Mouse (Mus musculus) midbrain, postnatal 0 days (tissue): ENCODE measurements around the gene Tbcel. TPM values are rescaled to one million over a fixed set of nuclear protein-coding genes. Genes with fewer than 3 reads are reported as not detected.

Experiments used
- ATAC-seq: fragments of 200-750 bp; cut with Nextera tagmentation; 2 replicates; pipeline ENCODE4 v1.8.0; 2017; ENCODE audit warnings: moderate number of reproducible peaks, mild to moderate bottlenecking, moderate TSS enrichment, moderate library complexity; ENCODE audit not compliant: low FRiP score
- DNase-seq: peaks from one replicate; pipeline ENCODE4 v3.0.0-alpha.2; 2015; ENCODE audit warnings: low spot score
- H3K27ac ChIP-seq: fragments of 300-500 bp; sonication (generic); 2 replicates; pipeline ENCODE4 v1.5.1; 2014; ENCODE audit warnings: low read depth, mild to moderate bottlenecking, low read length, mixed read lengths
- H3K27me3 ChIP-seq: fragments of 300-500 bp; sonication (generic); 2 replicates; pipeline ENCODE4 v1.6.1; 2014; ENCODE audit warnings: low read length, control low read depth, mixed read lengths; ENCODE audit not compliant: insufficient read depth
- H3K36me3 ChIP-seq: fragments of 300-500 bp; sonication (generic); 2 replicates; pipeline ENCODE4 v1.6.1; 2014; ENCODE audit warnings: low read length, control low read depth, mixed read lengths; ENCODE audit not compliant: insufficient read depth
- H3K4me1 ChIP-seq: fragments of 300-500 bp; sonication (generic); 2 replicates; pipeline ENCODE4 v1.6.1; 2014; ENCODE audit warnings: mild to moderate bottlenecking, control low read depth, antibody characterized with exemption, low read length, mixed read lengths; ENCODE audit not compliant: insufficient read depth
- H3K4me2 ChIP-seq: fragments of 300-500 bp; sonication (generic); 2 replicates; pipeline ENCODE4 v1.6.1; 2014; ENCODE audit warnings: low read depth, mild to moderate bottlenecking, low read length, mixed read lengths; ENCODE audit not compliant: poor library complexity, severe bottlenecking
- H3K4me3 ChIP-seq: fragments of 300-500 bp; sonication (generic); 2 replicates; pipeline ENCODE4 v1.5.1; 2014; ENCODE audit warnings: low read depth, mild to moderate bottlenecking, low read length, moderate library complexity
- H3K9ac ChIP-seq: fragments of 300-500 bp; sonication (generic); replicated peaks from 2 replicates; pipeline ENCODE4 v1.6.1; 2014; ENCODE audit warnings: mild to moderate bottlenecking, low read length, moderate library complexity, mixed read lengths; ENCODE audit not compliant: poor library complexity, severe bottlenecking
- H3K9me3 ChIP-seq: fragments of 300-500 bp; sonication (generic); 2 replicates; pipeline ENCODE4 v1.6.1; 2016; ENCODE audit warnings: low read length, control low read depth
- CTCF ChIP-seq: IDR thresholded peaks from 2 replicates; pipeline ENCODE4 v1.5.1; 2016; ENCODE audit warnings: antibody characterized with exemption, mild to moderate bottlenecking
- WGBS: fragments of 180-500 bp; shearing (Covaris S2); extraction: QIAGEN DNeasy Blood & Tissue Kit; methylation state at CpG from one replicate; pipeline ENCODE4 v1.1.7; 2014; 5-methylcytosine and 5-hydroxymethylcytosine counted together
- microRNA-seq: library from miRNA; unstranded; fragments of <30 nt; microRNA quantifications from one replicate; pipeline ENCODE4, GENCODE M21; 2016; ENCODE audit warnings: borderline number of aligned reads
- polyA plus RNA-seq: library from polyadenylated mRNA; unstranded; fragments of >200 nt; fragmentation: Nextera tagmentation; extraction: Ambion mirVana; gene quantifications from 2 replicates; pipeline ENCODE4 v1.2.1, GENCODE M21; 2015
- total RNA-seq: library from RNA; depleted of rRNA; stranded (reverse); fragments of >200 nt; gene quantifications from 2 replicates; pipeline ENCODE4 v1.2.3, GENCODE M21; 2014; rRNA removed

Gene Tbcel
- total and polyA plus RNA-seq, 2 experiments from 2014 or later, result 3.0 to 17.2 TPM

DNA sequence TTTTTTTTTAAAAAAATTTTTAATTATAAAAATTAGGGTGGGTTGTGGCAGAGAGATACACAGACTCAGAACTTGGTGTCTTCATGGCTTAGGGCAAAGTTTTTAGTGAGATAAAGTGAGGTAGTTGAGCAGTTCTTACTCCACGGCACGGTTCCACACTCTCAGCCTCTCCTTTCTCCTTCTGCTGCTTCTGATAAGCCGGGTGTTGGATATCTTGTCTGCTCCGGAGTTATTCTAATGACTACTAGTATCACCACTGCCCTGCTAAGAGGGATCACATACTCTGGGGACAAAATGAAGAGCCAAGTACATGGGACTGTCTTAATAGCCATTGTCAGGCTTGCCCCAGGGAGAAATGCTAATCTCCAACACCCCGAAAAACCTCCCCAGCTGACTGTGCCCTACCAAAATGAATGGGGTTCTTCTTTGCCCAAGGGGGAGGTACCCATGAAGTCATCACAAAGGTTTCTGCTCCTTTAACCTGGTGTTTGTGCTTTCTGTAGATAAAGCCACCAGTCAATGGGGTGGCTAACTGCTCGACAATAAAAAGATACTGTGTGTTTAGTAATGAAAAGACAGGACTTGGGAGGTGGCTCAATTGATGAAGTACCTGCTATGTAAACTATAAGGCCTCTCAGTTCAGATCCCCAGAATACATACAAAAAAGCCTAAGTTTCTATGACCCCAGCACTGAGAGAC is 135.8 kb downstream of the Tbcel start:
- H3K27ac ChIP-seq, result no peak overlapping the region
- no peak for ATAC-seq
- no peaks in the 10 kb centered on the region for H3K36me3 ChIP-seq
- DNase-seq, result no peak
- no peaks in the 10 kb centered on the region for H3K4me1 ChIP-seq
- no peaks in the 10 kb centered on the region for H3K27me3 ChIP-seq
- no peak overlapping the region for H3K4me2 ChIP-seq
- TF ChIP-seq CTCF, result no peak
- H3K4me3 ChIP-seq, result no peak overlapping the region
- 77% methylated on average over 6 of the region's 6 CpGs for WGBS
- no peaks in the 10 kb centered on the region for H3K9me3 ChIP-seq
- no peak overlapping the region for H3K9ac ChIP-seq

Small RNAs within 50 kb of the gene (microRNA-seq; reads per million reads assigned to microRNA genes)
- gene Gm44311, result not detected

Other genes with a start within 250 kb of the Tbcel start
- gene Sc5d, start 243.6 kb downstream of the Tbcel start, total RNA-seq, result 32.4 and 67.0 TPM in 2 replicates
- gene Sc5d, start 243.6 kb downstream of the Tbcel start, polyA plus RNA-seq, result 63.7 and 70.3 TPM in 2 replicates
- gene Tecta, start 107.9 kb downstream of the Tbcel start, total RNA-seq, result 0.33 and 0.52 TPM in 2 replicates
- 0.45 and 0.84 TPM in 2 replicates for gene Tecta, start 107.9 kb downstream of the Tbcel start, polyA plus RNA-seq